Mouse (Mus musculus): ENCODE measurements around the gene Fip1l1. TPM values are rescaled to one million over a fixed set of nuclear protein-coding genes. Genes with fewer than 3 reads are reported as not detected.

Gene Fip1l1
- total RNA-seq (2021) = 10 to 100 TPM; 64.8 to 65.5 TPM
- long read RNA-seq, full-length matches to known transcripts = 17 of 59 reads
- long read RNA-seq, partial matches to known transcripts = 4 of 59 reads
- long read RNA-seq, other reads (novel, unspliced or antisense) = 38 of 59 reads

GRCm38 (mm10) chr5:74535240-74536021 lies at the start of gene Fip1l1:
Gene Fip1l1, plus strand, starts transcription at chr5:74535449.
- peak; percentile 88 to 93 for DNase-seq (ENCODE audit: low spot score in 2 of 2)

GRCm38 (mm10) chr5:74492705-74493104 lies 42.5 kb upstream of the Fip1l1 start:
- no peak for DNase-seq (ENCODE audit: low spot score in 2 of 2)

- DNase-seq (ENCODE audit: low spot score in 2 of 2) = peak; percentile 9 to 27
Observed at GRCm38 (mm10) chr5:74511686-74512085, 23.6 kb upstream of the Fip1l1 start.

GRCm38 (mm10) chr5:74527025-74527424 lies 8.2 kb upstream of the Fip1l1 start:
- DNase-seq (ENCODE audit: low spot score in 2 of 2) = no peak

GRCm38 (mm10) chr5:74530785-74531184 lies 4.5 kb upstream of the Fip1l1 start:
- peak in 1 of 2 experiments; percentile 15 for DNase-seq (ENCODE audit: low spot score in 2 of 2)

GRCm38 (mm10) chr5:74531630-74532280 lies 3.5 kb upstream of the Fip1l1 start, which contains the start of gene Scfd2:
Gene Scfd2, minus strand, starts transcription at chr5:74531759.
- DNase-seq (ENCODE audit: low spot score in 2 of 2) = peak; percentile 97

- no peak for DNase-seq (ENCODE audit: low spot score in 2 of 2)
Observed at GRCm38 (mm10) chr5:74536180-74536947, 1.1 kb downstream of the Fip1l1 start.

- DNase-seq (ENCODE audit: low spot score in 2 of 2) = no peak
Observed at GRCm38 (mm10) chr5:74545606-74546005, 10.4 kb downstream of the Fip1l1 start.

GRCm38 (mm10) chr5:74549566-74549965 lies 14.3 kb downstream of the Fip1l1 start:
- DNase-seq (ENCODE audit: low spot score in 2 of 2) = no peak

- DNase-seq (ENCODE audit: low spot score in 2 of 2) = no peak
Observed at GRCm38 (mm10) chr5:74561151-74561550, 25.9 kb downstream of the Fip1l1 start.

GRCm38 (mm10) chr5:74571767-74572166 lies 36.5 kb downstream of the Fip1l1 start:
- no peak for DNase-seq (ENCODE audit: low spot score in 2 of 2)

GRCm38 (mm10) chr5:74589133-74589532 lies 53.9 kb downstream of the Fip1l1 start:
- no peak for DNase-seq (ENCODE audit: low spot score in 2 of 2)

- DNase-seq (ENCODE audit: low spot score in 2 of 2) = no peak
Observed at GRCm38 (mm10) chr5:74591413-74591812, 56.2 kb downstream of the Fip1l1 start.

- DNase-seq (ENCODE audit: low spot score in 2 of 2) = no peak
Observed at GRCm38 (mm10) chr5:74593147-74593546, 57.9 kb downstream of the Fip1l1 start.

- no peak for DNase-seq (ENCODE audit: low spot score in 2 of 2)
Observed at GRCm38 (mm10) chr5:74600010-74600409, 64.8 kb downstream of the Fip1l1 start.

GRCm38 (mm10) chr5:74601171-74601570 lies 65.9 kb downstream of the Fip1l1 start:
- DNase-seq (ENCODE audit: low spot score in 2 of 2) = no peak

- peak in 1 of 2 experiments; percentile 9 for DNase-seq (ENCODE audit: low spot score in 2 of 2)
Observed at GRCm38 (mm10) chr5:74601965-74602364, 66.7 kb downstream of the Fip1l1 start.

GRCm38 (mm10) chr5:74602371-74602770 lies 67.1 kb downstream of the Fip1l1 start:
- peak in 1 of 2 experiments; percentile 3 for DNase-seq (ENCODE audit: low spot score in 2 of 2)

- peak in 1 of 2 experiments; percentile 5 for DNase-seq (ENCODE audit: low spot score in 2 of 2)
Observed at GRCm38 (mm10) chr5:74603306-74603705, 68.1 kb downstream of the Fip1l1 start.

GRCm38 (mm10) chr5:74606213-74606612 lies 71.0 kb downstream of the Fip1l1 start:
- DNase-seq (ENCODE audit: low spot score in 2 of 2) = no peak

GRCm38 (mm10) chr5:74610511-74610910 lies 75.3 kb downstream of the Fip1l1 start:
- DNase-seq (ENCODE audit: low spot score in 2 of 2) = no peak

All from layer of hippocampus, postnatal 10 days (tissue).